Mouse (Mus musculus) olfactory bulb, adult 2 months (tissue): ENCODE measurements around the gene Mrps24. TPM values are rescaled to one million over a fixed set of nuclear protein-coding genes. Genes with fewer than 3 reads are reported as not detected.

ENCODE experiments used
- H3K27ac ChIP-seq: fragments of 200-500 bp; 2 replicates; pipeline ENCODE4 v1.5.1; 2012; ENCODE audit warnings: low read depth, low read length; ENCODE audit not compliant: insufficient read depth
- H3K4me1 ChIP-seq: fragments of 200-500 bp; 2 replicates; pipeline ENCODE4 v1.6.1; 2012; ENCODE audit warnings: low read length; ENCODE audit not compliant: control insufficient read depth, insufficient read depth
- H3K4me3 ChIP-seq: fragments of 200-500 bp; 2 replicates; pipeline ENCODE4 v1.5.1; 2012; ENCODE audit warnings: mild to moderate bottlenecking, low read depth, low read length, moderate library complexity; ENCODE audit not compliant: insufficient read depth
- CTCF ChIP-seq: fragments of 200-500 bp; IDR thresholded peaks from 2 replicates; pipeline ENCODE4 v1.5.1; 2012; ENCODE audit warnings: low read depth, mild to moderate bottlenecking, low read length, moderate library complexity; ENCODE audit not compliant: insufficient read depth
- POLR2A ChIP-seq: fragments of 200-500 bp; IDR thresholded peaks from 2 replicates; pipeline ENCODE4 v1.6.1; 2012; ENCODE audit warnings: mild to moderate bottlenecking, low read depth, low read length, moderate library complexity; ENCODE audit not compliant: insufficient read depth
- whole genome bisulfite sequencing: fragments of 180-500 bp; shearing (Covaris S2); methylation state at CpG from one replicate; pipeline ENCODE4 v1.1.7; 2018; 5-methylcytosine and 5-hydroxymethylcytosine counted together
- polyA plus RNA-seq: library from polyadenylated mRNA; stranded (reverse); fragments of >200 nt; gene quantifications from 2 replicates; pipeline ENCODE4 v1.2.4, GENCODE M21; 2012; ENCODE audit warnings: low replicate concordance; ENCODE audit not compliant: missing spikeins, insufficient read depth, insufficient read length

The Mrps24 gene
- polyA plus RNA-seq, 1 experiment: not detected

DNA sequence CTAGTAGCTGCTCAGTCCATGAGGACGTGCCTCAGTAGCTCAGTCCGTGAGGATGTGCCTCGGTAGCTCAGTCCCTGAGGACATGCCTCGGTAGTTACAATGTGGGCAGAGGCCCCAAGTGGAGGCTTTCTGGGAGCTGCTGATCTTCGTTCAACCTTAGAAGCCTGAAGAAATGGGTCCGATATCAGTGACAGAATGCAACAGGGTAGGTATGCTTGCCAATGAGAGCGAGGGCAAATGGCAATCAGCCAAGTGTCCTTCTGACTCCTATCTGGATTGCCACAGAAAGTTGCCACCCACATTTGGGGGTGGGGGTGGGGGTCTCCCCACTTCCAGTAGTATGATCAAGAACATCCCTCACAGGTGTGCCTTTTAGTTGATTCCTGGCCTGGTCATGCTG is 14.7 kb downstream of the Mrps24 start:
- Histone ChIP-seq H3K27ac (no peak overlapping the region), H3K4me3 (no peak overlapping the region), H3K4me1 (peaks cover 2% of the 10 kb centered on the region)
- WGBS: 92% methylated on average over 7 of the region's 7 CpGs
- TF ChIP-seq POLR2A: no peak
- TF ChIP-seq CTCF: no peak

DNA sequence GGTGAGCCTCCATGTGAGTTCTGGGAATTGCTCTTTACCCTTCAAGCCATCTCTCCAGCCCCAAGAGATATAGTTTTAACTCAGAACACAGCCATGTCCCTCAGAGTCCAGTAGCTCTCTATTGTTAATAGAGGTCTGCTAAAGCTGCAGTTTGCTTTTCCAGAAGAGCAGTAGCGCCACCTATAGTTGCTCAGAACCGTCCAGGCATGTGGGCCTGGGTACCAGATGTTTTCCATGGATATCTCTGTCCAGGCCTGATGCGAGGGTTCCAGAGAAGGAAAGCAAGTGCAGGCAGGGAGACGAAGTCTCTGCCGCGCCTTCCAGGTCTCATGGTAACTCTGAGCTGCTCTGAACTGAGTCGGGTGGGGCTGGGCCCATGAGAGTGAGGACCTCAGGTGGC is 23.7 kb downstream of the Mrps24 start:
- no peak overlapping the region for H3K27ac ChIP-seq
- no peaks in the 10 kb centered on the region for H3K4me1 ChIP-seq
- H3K4me3 ChIP-seq: no peak overlapping the region
- WGBS: 39% methylated on average over 7 of the region's 7 CpGs
- no peak for TF ChIP-seq POLR2A
- TF ChIP-seq CTCF: no peak

DNA sequence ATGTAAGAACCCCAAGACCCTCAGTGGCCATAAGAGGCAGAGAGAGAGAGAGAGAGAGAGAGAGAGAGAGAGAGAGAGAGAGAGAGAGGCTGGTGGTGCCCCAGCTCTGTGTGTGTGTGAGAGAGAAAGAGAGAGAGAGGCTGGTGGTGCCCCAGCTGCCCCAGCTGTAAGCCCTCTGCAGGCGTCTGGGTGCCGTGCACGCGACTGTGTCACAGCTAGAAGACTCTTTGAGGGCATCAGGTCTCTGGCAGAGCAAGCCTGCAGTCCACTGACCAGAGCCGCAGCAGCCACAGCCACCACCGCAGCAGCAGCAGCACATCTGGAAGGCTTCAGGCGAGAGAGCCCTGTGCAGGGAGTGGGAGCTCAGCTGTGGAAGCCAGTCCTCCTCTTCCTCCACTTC is 31.2 kb downstream of the Mrps24 start:
- H3K4me3 ChIP-seq: no peak overlapping the region
- no peak for TF ChIP-seq POLR2A
- TF ChIP-seq CTCF: no peak
- no peaks in the 10 kb centered on the region for H3K4me1 ChIP-seq
- WGBS: 43% methylated on average over 7 of the region's 7 CpGs
- H3K27ac ChIP-seq: no peak overlapping the region

DNA sequence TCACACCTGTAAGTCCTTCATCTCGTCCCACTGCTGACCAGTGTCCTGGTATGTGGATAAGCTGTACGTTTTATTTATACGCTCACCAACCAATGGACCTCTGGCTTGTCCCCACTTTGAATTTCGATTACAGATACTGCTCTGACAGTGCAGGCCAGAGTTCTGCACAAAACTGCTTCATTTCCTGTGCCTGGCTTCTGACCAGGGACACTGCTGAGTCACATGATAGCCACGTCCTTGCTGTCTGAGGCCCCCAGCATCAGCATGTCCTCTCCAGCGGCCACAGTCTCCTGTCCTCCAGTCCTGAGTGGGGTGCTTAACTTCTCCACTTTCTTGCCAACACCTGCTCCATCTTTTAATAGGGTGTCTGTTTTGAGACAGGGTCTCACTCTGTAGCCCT is 32.9 kb downstream of the Mrps24 start:
- WGBS: 70% methylated on average over 6 of the region's 6 CpGs
- Histone ChIP-seq H3K4me1 (no peaks in the 10 kb centered on the region), H3K27ac (no peak overlapping the region), H3K4me3 (no peak overlapping the region)
- TF ChIP-seq POLR2A: no peak
- no peak for TF ChIP-seq CTCF

Other genes starting within 250 kb of the Mrps24 start
- gene Xbp1, start 195.0 kb downstream of the Mrps24 start, polyA plus RNA-seq: not detected in 2 replicates
- not detected in 2 replicates for gene Ccdc117, start 173.5 kb downstream of the Mrps24 start, polyA plus RNA-seq
- not detected in 2 replicates for gene Ankrd36, start 146.0 kb downstream of the Mrps24 start, polyA plus RNA-seq
- gene Urgcp, start 46.7 kb upstream of the Mrps24 start, polyA plus RNA-seq: not detected in 2 replicates
- gene Dbnl, start 72.8 kb upstream of the Mrps24 start, polyA plus RNA-seq: not detected in 2 replicates
- not detected in 2 replicates for gene Pgam2, start 88.1 kb upstream of the Mrps24 start, polyA plus RNA-seq
- not detected in 2 replicates for gene Polm, start 122.3 kb upstream of the Mrps24 start, polyA plus RNA-seq
- gene Aebp1, start 146.3 kb upstream of the Mrps24 start, polyA plus RNA-seq: not detected in 2 replicates
- not detected in 2 replicates for gene Pold2, start 162.6 kb upstream of the Mrps24 start, polyA plus RNA-seq
- gene Myl7, start 183.1 kb upstream of the Mrps24 start, polyA plus RNA-seq: not detected in 2 replicates
- not detected in 2 replicates for gene Gck, start 234.4 kb upstream of the Mrps24 start, polyA plus RNA-seq
- not detected in 2 replicates for gene Ykt6, start 240.0 kb upstream of the Mrps24 start, polyA plus RNA-seq